Mouse (Mus musculus): Measurements from ENCODE around the gene Cxcl9. TPM values are rescaled to one million over a fixed set of nuclear protein-coding genes. Genes with fewer than 3 reads are reported as not detected.

The Cxcl9 gene
- polyA plus RNA-seq, 1 experiment from 2014 or later, result 0.35 TPM

- DNase-seq (peak; percentile 59), ATAC-seq (peak; percentile 18; the same call in 1 of the 2 replicates)
- Histone ChIP-seq H3K4me3 (ENCODE audit: low read depth, low read length) (no peak overlapping the region), H3K36me3 (replicated peaks; ENCODE audit: insufficient read depth, low read length) (no peaks in the 10 kb centered on the region; the same call in 1 of the 2 replicates), H3K4me1 (ENCODE audit: insufficient read depth) (peaks cover 22% of the 10 kb centered on the region), H3K27ac (ENCODE audit: low read depth) (no peak overlapping the region), H3K9me3 (ENCODE audit: low read length) (no peaks in the 10 kb centered on the region), H3K9ac (replicated peaks) (no peak overlapping the region), H3K27me3 (ENCODE audit: insufficient read depth, low read length) (no peaks in the 10 kb centered on the region), H3K4me2 (ENCODE audit: low read depth, low read length) (peak overlapping the region; percentile 92; the same call in 1 of the 2 replicates)
- WGBS (ENCODE audit: insufficient replicate concordance), result 45% methylated on average over 10 of the region's 10 CpGs
- TF ChIP-seq EP300 (IDR thresholded peaks at IDR 0.05; ENCODE audit: low read depth) (no peak), CTCF (IDR thresholded peaks at IDR 0.05; ENCODE audit: low read depth) (no peak)
Observed at GRCm38 (mm10) chr5:92278942-92279537, 48.8 kb downstream of the Cxcl9 start.

DNA sequence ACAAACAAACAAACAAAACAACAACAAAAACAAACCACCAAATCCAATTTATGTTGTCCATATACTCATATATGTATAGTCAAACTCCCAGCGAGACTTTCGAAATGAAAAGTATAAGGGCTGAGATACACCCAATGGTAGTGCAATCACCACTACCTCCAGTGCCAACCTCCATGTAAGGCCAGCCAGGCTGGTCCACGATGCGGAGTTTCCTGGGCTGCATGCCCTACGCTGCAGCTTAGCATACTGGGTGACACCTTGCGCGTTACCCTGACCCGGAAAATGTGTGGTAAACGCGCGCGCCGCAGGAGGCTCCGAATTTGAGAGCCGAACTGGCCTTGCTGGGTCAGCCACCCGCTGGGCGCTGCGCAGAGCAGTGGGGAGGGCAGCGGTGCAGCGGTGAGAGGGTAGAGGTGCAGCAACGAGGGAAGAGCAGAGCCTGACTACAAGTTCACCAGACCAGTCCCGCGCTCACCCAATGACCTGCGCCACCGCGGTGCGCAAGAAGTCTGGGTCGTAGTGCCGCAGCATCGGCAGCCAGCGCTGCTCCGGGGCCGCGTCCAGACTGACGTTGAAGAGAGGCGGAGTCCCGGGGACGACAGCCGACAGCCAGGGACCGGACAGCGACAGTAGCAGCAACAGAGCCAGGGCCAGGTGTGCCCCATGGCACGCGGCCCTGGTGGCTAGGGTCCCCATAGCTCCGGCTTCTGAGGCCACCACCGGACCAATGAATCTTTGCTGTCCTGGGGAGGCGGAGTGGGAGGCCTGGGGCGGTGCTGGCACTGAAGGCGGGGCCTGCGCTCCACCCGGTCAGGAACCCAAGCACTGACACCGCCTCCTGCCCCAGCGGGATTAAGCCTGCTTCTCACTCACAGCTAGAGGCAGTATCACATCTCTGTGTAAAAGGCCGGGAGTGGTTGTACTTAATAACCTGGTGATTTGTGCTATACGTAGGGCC, 50.2 kb downstream of the Cxcl9 start, which contains the start of gene Naaa:
TSS of gene Naaa (minus strand) at position 734 of the 958 bp plus-strand sequence.
- Histone ChIP-seq H3K9ac (replicated peaks) (peak within 1 kb of the TSS; percentile 58), H3K4me1 (ENCODE audit: insufficient read depth) (peaks cover 13% of the 10 kb centered on the region), H3K27ac (ENCODE audit: low read depth) (peak within 1 kb of the TSS; percentile 73), H3K9me3 (ENCODE audit: low read length) (no peaks in the 10 kb centered on the region), H3K4me2 (ENCODE audit: low read depth, low read length) (peak within 1 kb of the TSS; percentile 92), H3K27me3 (ENCODE audit: insufficient read depth, low read length) (no peaks in the 10 kb centered on the region), H3K4me3 (ENCODE audit: low read depth, low read length) (peak within 1 kb of the TSS; percentile 66), H3K36me3 (replicated peaks; ENCODE audit: insufficient read depth, low read length) (no peaks in the 10 kb centered on the region)
- WGBS (ENCODE audit: insufficient replicate concordance), result 3% methylated on average over 48 of the region's 54 CpGs
- peak; percentile 56 for TF ChIP-seq CTCF (IDR thresholded peaks at IDR 0.05; ENCODE audit: low read depth)
- no peak for TF ChIP-seq EP300 (IDR thresholded peaks at IDR 0.05; ENCODE audit: low read depth)
- DNase-seq, result peak; percentile 87
- peak; percentile 92 for ATAC-seq

Other genes with a start within 250 kb of the Cxcl9 start
- gene G3bp2, start 244.4 kb downstream of the Cxcl9 start, polyA plus RNA-seq (2015; fragmentation: Nextera tagmentation; extraction: Ambion mirVana), result 46.7 and 50.1 TPM in 2 replicates
- 22.0 and 22.2 TPM in 2 replicates for gene Uso1, start 190.1 kb downstream of the Cxcl9 start, polyA plus RNA-seq (2015; fragmentation: Nextera tagmentation; extraction: Ambion mirVana)
- gene U90926, start 112.7 kb downstream of the Cxcl9 start, polyA plus RNA-seq (2015; fragmentation: Nextera tagmentation; extraction: Ambion mirVana), result not detected in 2 replicates
- gene Ppef2, start 71.8 kb downstream of the Cxcl9 start, polyA plus RNA-seq (2015; fragmentation: Nextera tagmentation; extraction: Ambion mirVana), result 0.15 TPM in 1 of 2 replicates, not detected in the other
- 6.1 and 7.5 TPM in 2 replicates for gene Naaa, start 49.9 kb downstream of the Cxcl9 start, polyA plus RNA-seq (2015; fragmentation: Nextera tagmentation; extraction: Ambion mirVana)
- gene Sdad1, start 17.6 kb downstream of the Cxcl9 start, polyA plus RNA-seq (2015; fragmentation: Nextera tagmentation; extraction: Ambion mirVana), result 13.1 and 13.4 TPM in 2 replicates
- 2.3 and 4.0 TPM in 2 replicates for gene Art3, start 3.7 kb upstream of the Cxcl9 start, polyA plus RNA-seq (2015; fragmentation: Nextera tagmentation; extraction: Ambion mirVana)
- gene Cxcl10, start 20.8 kb upstream of the Cxcl9 start, polyA plus RNA-seq (2015; fragmentation: Nextera tagmentation; extraction: Ambion mirVana), result 7.5 and 8.0 TPM in 2 replicates
- 14.4 and 15.2 TPM in 2 replicates for gene Nup54, start 107.1 kb upstream of the Cxcl9 start, polyA plus RNA-seq (2015; fragmentation: Nextera tagmentation; extraction: Ambion mirVana)
- gene Scarb2, start 178.8 kb upstream of the Cxcl9 start, polyA plus RNA-seq (2015; fragmentation: Nextera tagmentation; extraction: Ambion mirVana), result 16.3 and 16.5 TPM in 2 replicates
- 8.4 and 9.8 TPM in 2 replicates for gene Fam47e, start 227.0 kb upstream of the Cxcl9 start, polyA plus RNA-seq (2015; fragmentation: Nextera tagmentation; extraction: Ambion mirVana)